In genomic region chr5:30590231-30590630, GRCm38 (mm10) we compare ENCODE assay signal across 21 mouse cellular contexts. TPM values are rescaled to one million over a fixed set of nuclear protein-coding genes. Genes with fewer than 3 reads are reported as not detected.
A peak's percentile ranks its signal among the peaks of the same experiment; 100 is the strongest.
DNase-seq lines count a peak whose midpoint lies in the region; ATAC-seq and TF ChIP-seq lines count a peak whose summit lies in the region.
"Had no signal": no experiment of that assay in that cellular context is flagged by ENCODE, and none has a peak within 500 bp of the region (broad histone marks: within the 10 kb centered on the region; RNA-seq: fewer than 3 reads in every experiment).

No protein-coding gene starts in this region.

- ATAC-seq in heart, embryonic 13.5 days (ENCODE audit: extremely low read depth, insufficient number of reproducible peaks, low FRiP score, low TSS enrichment): no peak
- ATAC-seq in lung, embryonic 14.5 days (ENCODE audit: insufficient read depth): no peak
- no peak for ATAC-seq in neural tube, embryonic 15.5 days (ENCODE audit: low FRiP score)

- H3K4me1 ChIP-seq in heart, embryonic 13.5 days: peaks cover 89% of the 10 kb centered on the region
- H3K4me1 ChIP-seq in lung, embryonic 14.5 days (ENCODE audit: insufficient read depth): 0 out of 2 replicates have a peak, but pooled peaks cover 9% of the 10 kb centered on the region
- H3K4me1 ChIP-seq in neural tube, embryonic 15.5 days: peaks cover 75% of the 10 kb centered on the region

- no peaks in the 10 kb centered on the region for H3K9me3 ChIP-seq in heart, embryonic 13.5 days
- no peaks in the 10 kb centered on the region for H3K9me3 ChIP-seq in lung, embryonic 14.5 days (ENCODE audit: low read depth, low read length)
- no peaks in the 10 kb centered on the region for H3K9me3 ChIP-seq in neural tube, embryonic 15.5 days (replicated peaks)
- H3K9me3 ChIP-seq: forebrain, embryonic 10.5 days had no signal

- no peak overlapping the region for H3K27ac ChIP-seq in heart, embryonic 13.5 days (replicated peaks)
- no peak overlapping the region for H3K27ac ChIP-seq in lung, embryonic 14.5 days (ENCODE audit: low read depth)
- H3K27ac ChIP-seq in neural tube, embryonic 15.5 days (replicated peaks): no peak overlapping the region
- H3K27ac ChIP-seq: forebrain, embryonic 10.5 days had no signal

- TF ChIP-seq CTCF in lung, embryonic 14.5 days (IDR thresholded peaks at IDR 0.05; ENCODE audit: low read depth): no peak

- peak overlapping the region; percentile 71; the same call in 1 of the 2 replicates for H3K4me3 ChIP-seq in heart, embryonic 13.5 days
- H3K4me3 ChIP-seq in lung, embryonic 14.5 days (ENCODE audit: low read depth, low read length): peak overlapping the region; percentile 58; the same call in 1 of the 2 replicates
- no peak overlapping the region for H3K4me3 ChIP-seq in neural tube, embryonic 15.5 days (replicated peaks)
- H3K4me3 ChIP-seq: forebrain, embryonic 10.5 days had no signal

- H3K9ac ChIP-seq in heart, embryonic 13.5 days: peak overlapping the region; percentile 86
- no peak overlapping the region for H3K9ac ChIP-seq in lung, embryonic 14.5 days
- no peak overlapping the region for H3K9ac ChIP-seq in neural tube, embryonic 15.5 days (replicated peaks)

- peak; percentile 34 for DNase-seq in adrenal gland, adult 2 months
- no peak for DNase-seq in adrenal gland, adult 18-20 months (ENCODE audit: low spot score in 2 of 2)
- no peak for DNase-seq in heart, postnatal 25 days (ENCODE audit: low spot score)
- DNase-seq in lung, embryonic 14.5 days: no peak
- no peak for DNase-seq in lung, postnatal 10 days
- no peak for DNase-seq in gastrocnemius, postnatal 14 days
- DNase-seq: gastrocnemius, postnatal 36 days; kidney, adult 2 months; kidney, postnatal 36 days; liver; lung, adult 18-20 months; right cerebral cortex, adult 18-20 months; spleen, adult 18-20 months; thymus, postnatal 4 days had no signal

- no peaks in the 10 kb centered on the region for H3K36me3 ChIP-seq in heart, embryonic 13.5 days
- no peaks in the 10 kb centered on the region for H3K36me3 ChIP-seq in lung, embryonic 14.5 days (ENCODE audit: insufficient read depth)
- no peaks in the 10 kb centered on the region for H3K36me3 ChIP-seq in neural tube, embryonic 15.5 days
- H3K36me3 ChIP-seq: forebrain, embryonic 10.5 days had no signal

- WGBS in heart, embryonic 13.5 days: 69% methylated on average over 5 of the region's 5 CpGs
- WGBS in lung, embryonic 14.5 days: 49% methylated on average over 5 of the region's 5 CpGs
- WGBS in neural tube, embryonic 15.5 days: 82% methylated on average over 5 of the region's 5 CpGs

- H3K4me2 ChIP-seq in heart, embryonic 13.5 days: peak overlapping the region; percentile 94
- peak overlapping the region; percentile 82 for H3K4me2 ChIP-seq in lung, embryonic 14.5 days
- H3K4me2 ChIP-seq in neural tube, embryonic 15.5 days: peak overlapping the region; percentile 90

- intact Hi-C loops in heart, postnatal 25 days (cut with DNase I): loop anchor here (2.0 kb wide), 1 partner anchor 29 kb away; no protein-coding TSS in a partner anchor
- intact Hi-C loops in gastrocnemius, postnatal 14 days (cut with DNase I; ENCODE audit: low total_unique reads): no loop called here

- H3K27me3 ChIP-seq in heart, embryonic 13.5 days (replicated peaks): peaks cover 26% of the 10 kb centered on the region
- peaks cover 20% of the 10 kb centered on the region for H3K27me3 ChIP-seq in lung, embryonic 14.5 days (ENCODE audit: insufficient read depth, low read length)
- H3K27me3 ChIP-seq in neural tube, embryonic 15.5 days (replicated peaks): peaks cover 26% of the 10 kb centered on the region; the same call in 1 of the 2 replicates

RNA-seq across cellular contexts. Expression of gene Kcnk3, which starts 2.3 kb away (rescaled TPM):
- total RNA-seq in adrenal gland, adult 2 months (2021): 1,000 to 10,000 TPM; 1,225 to 1,281 TPM
- polyA plus RNA-seq in adrenal gland, adult 2 months (2012; rRNA removed): 6,176 and 11,313 TPM in 2 replicates
- total RNA-seq in adrenal gland, adult 18-20 months (2021): 1,000 to 10,000 TPM in 1 of 2 experiments, 100 to 1,000 TPM in 1; 960 to 1,436 TPM
- polyA plus RNA-seq in heart, embryonic 13.5 days (2015; fragmentation: Nextera tagmentation; extraction: Ambion mirVana): 28.9 and 29.1 TPM in 2 replicates
- total RNA-seq in heart, postnatal 25 days (2021): 100 to 1,000 TPM; 250 to 251 TPM
- 29.9 and 30.3 TPM in 2 replicates for polyA plus RNA-seq in lung, embryonic 14.5 days (2014; fragmentation: Nextera tagmentation; extraction: Ambion mirVana)
- 12.5 and 12.9 TPM in 2 replicates for polyA plus RNA-seq in neural tube, embryonic 15.5 days (2015; fragmentation: Nextera tagmentation; extraction: Ambion mirVana)
- total RNA-seq in gastrocnemius, postnatal 14 days (2021): 1 to 10 TPM in 1 of 2 experiments, under 1 TPM in 1; 0.42 to 1.2 TPM
- total RNA-seq: CH12.LX had no signal

RNA-seq across cellular contexts. Expression of gene Cib4, which starts 44.6 kb away (rescaled TPM):
- 1 to 10 TPM in 1 of 2 experiments, under 1 TPM in 1; 0.92 to 2.4 TPM for total RNA-seq in adrenal gland, adult 2 months (2021)
- polyA plus RNA-seq in adrenal gland, adult 2 months (2012; rRNA removed): 1.7 and 3.4 TPM in 2 replicates
- total RNA-seq in adrenal gland, adult 18-20 months (2021): 1 to 10 TPM in 1 of 2 experiments, under 1 TPM in 1; 0.43 to 1.2 TPM
- not detected in 2 replicates for polyA plus RNA-seq in heart, embryonic 13.5 days (2015; fragmentation: Nextera tagmentation; extraction: Ambion mirVana)
- not detected for total RNA-seq in heart, postnatal 25 days (2021)
- polyA plus RNA-seq in lung, embryonic 14.5 days (2014; fragmentation: Nextera tagmentation; extraction: Ambion mirVana): 0.26 TPM in 1 of 2 replicates, not detected in the other
- not detected in 2 replicates for polyA plus RNA-seq in neural tube, embryonic 15.5 days (2015; fragmentation: Nextera tagmentation; extraction: Ambion mirVana)
- total RNA-seq in gastrocnemius, postnatal 14 days (2021): not detected
- total RNA-seq: CH12.LX; gastrocnemius, postnatal 36 days; layer of hippocampus, postnatal 10 days; left cerebral cortex, postnatal 25 days had no signal
- polyA plus RNA-seq: embryonic facial prominence, embryonic 14.5 days; forebrain, embryonic 10.5 days; kidney, adult 2 months had no signal

RNA-seq across cellular contexts. Expression of gene Slc35f6, which starts 57.5 kb away (rescaled TPM):
- 10 to 100 TPM; 49.0 to 50.9 TPM for total RNA-seq in adrenal gland, adult 2 months (2021)
- 140 and 145 TPM in 2 replicates for polyA plus RNA-seq in adrenal gland, adult 2 months (2012; rRNA removed)
- 10 to 100 TPM; 38.7 to 43.8 TPM for total RNA-seq in adrenal gland, adult 18-20 months (2021)
- polyA plus RNA-seq in heart, embryonic 13.5 days (2015; fragmentation: Nextera tagmentation; extraction: Ambion mirVana): 21.9 and 22.6 TPM in 2 replicates
- 10 to 100 TPM; 44.1 to 47.2 TPM for total RNA-seq in heart, postnatal 25 days (2021)
- 27.6 and 29.5 TPM in 2 replicates for polyA plus RNA-seq in lung, embryonic 14.5 days (2014; fragmentation: Nextera tagmentation; extraction: Ambion mirVana)
- 31.2 and 32.8 TPM in 2 replicates for polyA plus RNA-seq in neural tube, embryonic 15.5 days (2015; fragmentation: Nextera tagmentation; extraction: Ambion mirVana)
- 10 to 100 TPM; 11.8 to 13.8 TPM for total RNA-seq in gastrocnemius, postnatal 14 days (2021)

Comparison
In these comparisons a context has a peak if more than half of its experiments do, and no peak if none do; other contexts are left out.
1. RNA of gene Kcnk3, which starts 2.3 kb away (total RNA-seq): 960 to 1,436 TPM in adrenal gland, adult 18-20 months, 1,225 to 1,281 TPM in adrenal gland, adult 2 months and 250 to 251 TPM in heart, postnatal 25 days; 0.42 to 1.2 TPM in gastrocnemius, postnatal 14 days; every median in the first group is over 100 times any median in the second.
2. Peak in every context shown above with its lines, with median percentiles within 50 percentile points of each other: H3K4me2 ChIP-seq.